Mouse (Mus musculus): ENCODE measurements around the gene St5. TPM values are rescaled to one million over a fixed set of nuclear protein-coding genes. Genes with fewer than 3 reads are reported as not detected.
A peak's percentile ranks its signal among the peaks of the same experiment; 100 is the strongest.

St5 gene
- polyA plus RNA-seq, 1 experiment from 2014 or later = 29.6 TPM

DNA sequence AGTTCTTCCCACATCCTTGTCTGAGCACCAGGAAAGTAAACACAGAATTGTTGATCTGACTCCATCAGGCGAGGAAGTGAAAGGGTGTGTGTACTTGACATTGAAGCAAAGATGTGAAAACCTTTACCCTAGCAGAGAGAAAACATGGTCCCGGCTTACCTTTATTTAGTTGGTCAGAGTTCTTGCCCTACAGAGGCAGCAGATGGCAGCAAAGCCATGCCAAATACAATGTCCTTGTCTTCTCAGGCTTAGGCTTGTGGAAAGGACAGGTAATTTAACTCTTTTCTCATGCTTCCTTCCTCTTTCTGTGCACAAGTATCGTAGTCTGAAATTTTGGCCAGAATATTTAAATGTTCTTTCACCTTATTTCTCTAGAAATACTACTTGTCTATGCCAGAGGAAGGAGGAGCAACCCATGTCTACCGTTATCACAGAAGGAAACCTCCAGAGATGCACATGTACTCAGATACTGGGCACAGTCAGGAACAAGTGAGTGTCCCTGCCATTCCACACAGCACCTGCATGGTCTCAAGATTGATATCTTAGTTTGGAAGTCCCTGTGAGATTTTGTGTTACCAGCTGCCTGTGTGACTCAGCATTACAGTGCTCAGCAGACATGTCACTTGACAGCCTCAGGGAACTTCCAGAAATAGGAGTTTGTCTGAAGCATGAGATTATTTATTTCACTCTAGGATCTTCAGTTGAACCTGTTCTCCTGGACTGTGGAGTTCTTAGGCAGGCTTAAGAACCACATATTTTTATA, 3.8 kb upstream of the St5 start:
- no peak for ATAC-seq (ENCODE audit: low read depth)
- no peak overlapping the region for H3K27ac ChIP-seq (ENCODE audit: low read length)
- H3K27me3 ChIP-seq (ENCODE audit: control insufficient read depth, insufficient read depth, low read depth, low read length) = no peaks in the 10 kb centered on the region
- peaks cover 12% of the 10 kb centered on the region for H3K4me1 ChIP-seq (ENCODE audit: control insufficient read depth, low read depth, low read length)
- H3K4me2 ChIP-seq (ENCODE audit: low read depth, low read length) = no peak overlapping the region
- no peaks in the 10 kb centered on the region for H3K9me3 ChIP-seq (replicated peaks; ENCODE audit: control insufficient read depth, low read length)
- 36% methylated on average over 4 of the region's 4 CpGs for WGBS (ENCODE audit: insufficient replicate concordance)
- no peak overlapping the region for H3K4me3 ChIP-seq (ENCODE audit: low read depth, low read length)
- no peak overlapping the region for H3K9ac ChIP-seq (ENCODE audit: low read depth, low read length)
- peaks cover 11% of the 10 kb centered on the region for H3K36me3 ChIP-seq (ENCODE audit: control insufficient read depth, insufficient read depth)

DNA sequence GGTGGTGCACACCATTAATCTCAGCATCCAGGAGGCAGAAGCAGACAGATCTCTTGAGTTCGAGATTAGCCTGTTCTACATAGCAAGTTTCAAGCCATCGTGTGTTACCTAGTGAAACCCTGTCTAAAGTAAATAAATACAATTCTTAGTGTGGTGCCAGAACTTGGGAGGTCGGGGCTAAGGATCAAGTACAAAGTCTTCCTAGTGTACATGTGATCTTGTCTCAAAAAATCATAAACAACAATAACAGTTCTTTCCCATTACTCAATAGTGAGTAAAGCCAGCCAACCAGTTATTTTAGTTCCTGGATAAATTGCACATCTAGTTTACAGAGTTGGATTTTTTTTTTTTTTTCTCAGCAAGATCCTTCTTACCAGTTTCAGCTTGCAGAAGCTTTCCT, 1.1 kb upstream of the St5 start:
- Histone ChIP-seq H3K27ac (ENCODE audit: low read length) (no peak overlapping the region), H3K4me1 (ENCODE audit: control insufficient read depth, low read depth, low read length) (peaks cover 12% of the 10 kb centered on the region)

DNA sequence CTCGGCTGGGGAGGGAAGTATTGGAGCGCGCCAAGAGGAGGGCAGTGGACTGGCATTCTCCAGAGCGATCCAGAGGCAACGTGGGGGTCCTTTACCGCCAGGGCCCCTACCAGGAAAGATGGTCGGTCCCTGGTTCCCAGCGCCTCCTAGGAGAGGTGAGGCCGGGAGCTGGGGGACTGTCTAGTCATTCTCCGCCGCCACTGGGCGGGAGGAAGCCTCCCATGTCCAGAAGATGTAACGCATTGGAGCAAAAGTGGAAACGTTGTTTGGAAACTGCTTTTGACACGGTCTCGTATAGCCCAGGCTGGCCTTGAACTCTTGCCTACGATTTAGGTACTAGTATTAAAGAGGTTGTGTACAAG, 592 bp upstream of the St5 start:
- Histone ChIP-seq H3K9ac (ENCODE audit: low read depth, low read length) (peak overlapping the region; percentile 86), H3K4me2 (ENCODE audit: low read depth, low read length) (peak overlapping the region; percentile 85), H3K4me1 (ENCODE audit: control insufficient read depth, low read depth, low read length) (peaks cover 12% of the 10 kb centered on the region), H3K4me3 (ENCODE audit: low read depth, low read length) (peak overlapping the region; percentile 86), H3K36me3 (ENCODE audit: control insufficient read depth, insufficient read depth) (no peaks in the 10 kb centered on the region; the same call in 1 of the 2 replicates), H3K27me3 (ENCODE audit: control insufficient read depth, insufficient read depth, low read depth, low read length) (no peaks in the 10 kb centered on the region), H3K9me3 (replicated peaks; ENCODE audit: control insufficient read depth, low read length) (no peaks in the 10 kb centered on the region), H3K27ac (ENCODE audit: low read length) (peak overlapping the region; percentile 67)
- 2% methylated on average over 17 of the region's 17 CpGs for WGBS (ENCODE audit: insufficient replicate concordance)
- ATAC-seq (ENCODE audit: low read depth) = peak; percentile 50

More for the DNA sequence above, 1.1 kb upstream of the St5 start:
- ATAC-seq (ENCODE audit: low read depth) = no peak
- Histone ChIP-seq H3K27me3 (ENCODE audit: control insufficient read depth, insufficient read depth, low read depth, low read length) (no peaks in the 10 kb centered on the region), H3K9me3 (replicated peaks; ENCODE audit: control insufficient read depth, low read length) (no peaks in the 10 kb centered on the region), H3K9ac (ENCODE audit: low read depth, low read length) (peak overlapping the region; percentile 86; the same call in 1 of the 2 replicates), H3K4me3 (ENCODE audit: low read depth, low read length) (peak overlapping the region; percentile 86), H3K4me2 (ENCODE audit: low read depth, low read length) (peak overlapping the region; percentile 85), H3K36me3 (ENCODE audit: control insufficient read depth, insufficient read depth) (peaks cover 3% of the 10 kb centered on the region; the same call in 1 of the 2 replicates)
- WGBS (ENCODE audit: insufficient replicate concordance) = 47% methylated on average over 3 of the region's 3 CpGs

DNA sequence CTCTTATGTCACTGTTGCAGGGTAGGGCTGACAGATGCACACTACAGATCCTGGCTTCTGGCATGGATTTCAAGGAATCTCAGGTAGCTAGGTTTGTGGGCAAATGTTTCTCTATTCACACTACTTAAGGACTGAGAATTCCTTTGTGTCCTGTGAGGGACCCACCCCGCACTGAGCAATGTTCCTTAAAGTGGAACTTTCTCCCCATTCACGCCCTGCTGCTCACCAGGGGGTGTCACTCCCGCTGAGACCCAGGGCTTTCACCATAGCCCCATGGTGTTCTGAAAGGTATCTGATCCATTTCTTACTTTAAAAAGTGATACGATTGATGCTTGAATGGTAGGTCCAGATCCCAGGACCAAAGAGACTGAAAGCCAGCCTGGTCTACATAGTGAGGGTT, 684 bp downstream of the St5 start:
- H3K4me2 ChIP-seq (ENCODE audit: low read depth, low read length) = no peak overlapping the region
- no peak overlapping the region for H3K9ac ChIP-seq (ENCODE audit: low read depth, low read length)
- no peak overlapping the region for H3K4me3 ChIP-seq (ENCODE audit: low read depth, low read length)

DNA sequence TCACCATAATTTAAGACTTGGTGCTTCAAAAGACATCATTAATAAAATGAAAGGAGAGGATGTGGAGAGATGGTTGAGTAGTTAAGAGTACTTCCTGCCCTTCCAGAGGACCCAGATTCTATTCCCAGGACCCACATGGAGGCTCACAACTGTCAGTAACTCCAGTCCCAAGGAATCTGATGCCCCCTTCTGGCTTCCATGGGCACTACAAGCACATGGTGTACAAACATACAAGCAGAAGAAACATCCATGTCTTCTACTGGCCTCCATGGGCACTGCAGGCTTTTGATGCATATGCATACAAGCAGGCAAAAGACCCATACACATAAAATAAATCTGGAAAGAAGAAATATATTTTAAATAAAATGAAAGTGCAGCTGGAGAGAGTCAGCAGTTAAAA, 3.2 kb downstream of the St5 start:
- Histone ChIP-seq H3K4me2 (ENCODE audit: low read depth, low read length) (no peak overlapping the region), H3K9ac (ENCODE audit: low read depth, low read length) (no peak overlapping the region), H3K9me3 (replicated peaks; ENCODE audit: control insufficient read depth, low read length) (no peaks in the 10 kb centered on the region), H3K27me3 (ENCODE audit: control insufficient read depth, insufficient read depth, low read depth, low read length) (no peaks in the 10 kb centered on the region), H3K4me3 (ENCODE audit: low read depth, low read length) (no peak overlapping the region), H3K4me1 (ENCODE audit: control insufficient read depth, low read depth, low read length) (peaks cover 12% of the 10 kb centered on the region), H3K36me3 (ENCODE audit: control insufficient read depth, insufficient read depth) (no peaks in the 10 kb centered on the region), H3K27ac (ENCODE audit: low read length) (no peak overlapping the region)
- no peak for ATAC-seq (ENCODE audit: low read depth)

More for the DNA sequence above, 684 bp downstream of the St5 start:
- H3K36me3 ChIP-seq (ENCODE audit: control insufficient read depth, insufficient read depth) = no peaks in the 10 kb centered on the region; the same call in 1 of the 2 replicates
- no peak for ATAC-seq (ENCODE audit: low read depth)
- H3K27me3 ChIP-seq (ENCODE audit: control insufficient read depth, insufficient read depth, low read depth, low read length) = no peaks in the 10 kb centered on the region
- H3K4me1 ChIP-seq (ENCODE audit: control insufficient read depth, low read depth, low read length) = peaks cover 12% of the 10 kb centered on the region
- H3K27ac ChIP-seq (ENCODE audit: low read length) = no peak overlapping the region
- 63% methylated on average over 4 of the region's 4 CpGs for WGBS (ENCODE audit: insufficient replicate concordance)
- no peaks in the 10 kb centered on the region for H3K9me3 ChIP-seq (replicated peaks; ENCODE audit: control insufficient read depth, low read length)

DNA sequence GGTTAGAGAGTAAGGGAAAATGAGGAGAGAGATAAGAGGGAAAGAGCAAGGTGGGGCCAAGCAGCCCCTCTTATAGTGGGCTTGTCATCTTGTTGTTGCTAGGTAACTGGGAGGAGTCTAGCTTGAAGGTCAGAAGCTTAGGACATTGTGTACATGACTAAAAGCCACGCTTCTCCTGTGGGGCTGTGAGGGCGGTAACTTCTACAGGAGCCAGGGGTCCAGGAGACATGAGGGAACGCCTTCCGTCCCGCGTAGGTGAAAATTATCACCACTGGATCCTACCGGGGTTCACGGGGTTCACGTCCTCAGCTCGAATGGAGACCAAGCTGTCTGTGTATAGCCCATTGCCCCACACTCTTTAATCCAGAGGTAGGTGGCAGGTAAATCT, 8.1 kb downstream of the St5 start:
- 89% methylated on average over 10 of the region's 10 CpGs for WGBS (ENCODE audit: insufficient replicate concordance)
- no peak for ATAC-seq (ENCODE audit: low read depth)
- Histone ChIP-seq H3K4me1 (ENCODE audit: control insufficient read depth, low read depth, low read length) (no peaks in the 10 kb centered on the region), H3K9me3 (replicated peaks; ENCODE audit: control insufficient read depth, low read length) (no peaks in the 10 kb centered on the region), H3K27ac (ENCODE audit: low read length) (no peak overlapping the region), H3K4me3 (ENCODE audit: low read depth, low read length) (no peak overlapping the region), H3K27me3 (ENCODE audit: control insufficient read depth, insufficient read depth, low read depth, low read length) (no peaks in the 10 kb centered on the region), H3K9ac (ENCODE audit: low read depth, low read length) (no peak overlapping the region), H3K4me2 (ENCODE audit: low read depth, low read length) (no peak overlapping the region), H3K36me3 (ENCODE audit: control insufficient read depth, insufficient read depth) (no peaks in the 10 kb centered on the region)

DNA sequence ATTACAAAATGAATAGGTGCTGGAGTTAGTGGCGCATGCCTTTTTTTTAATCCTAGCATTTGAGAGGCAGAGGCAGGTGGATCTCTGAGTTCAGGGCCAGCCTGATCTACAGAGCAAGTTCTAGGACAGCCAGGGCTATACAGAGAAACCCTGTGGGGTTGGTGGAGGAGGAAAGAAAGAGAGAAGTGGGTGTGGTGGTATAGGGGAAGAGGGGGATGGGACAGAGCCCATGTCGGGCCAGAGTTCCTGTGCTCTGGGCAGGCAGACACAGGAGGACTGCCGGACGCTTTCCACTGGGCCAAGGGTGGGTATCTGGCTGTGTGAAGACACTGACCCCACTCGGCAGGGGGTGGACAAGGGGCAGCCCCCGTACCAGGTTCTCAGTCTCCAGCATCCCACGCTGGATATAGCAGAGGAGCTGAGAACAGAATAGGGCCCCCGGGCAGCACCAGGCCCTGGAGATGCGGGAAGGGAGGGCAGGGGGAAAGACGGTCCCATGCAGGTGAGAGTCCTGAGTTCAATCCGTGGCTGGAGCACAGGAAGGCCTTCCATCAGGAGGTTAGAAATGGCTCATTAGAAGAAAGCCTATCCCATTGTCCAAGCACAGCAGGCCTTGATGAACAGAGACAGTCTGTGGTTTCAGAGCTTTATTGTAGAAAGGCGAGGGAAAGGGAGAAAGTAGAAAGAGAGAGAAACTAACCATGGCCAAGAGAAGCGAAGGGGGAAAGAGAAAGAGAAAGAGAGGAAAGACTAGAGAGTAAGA, 8.6 kb downstream of the St5 start:
- no peak overlapping the region for H3K9ac ChIP-seq (ENCODE audit: low read depth, low read length)
- H3K9me3 ChIP-seq (replicated peaks; ENCODE audit: control insufficient read depth, low read length) = no peaks in the 10 kb centered on the region
- no peaks in the 10 kb centered on the region for H3K27me3 ChIP-seq (ENCODE audit: control insufficient read depth, insufficient read depth, low read depth, low read length)
- no peak overlapping the region for H3K4me2 ChIP-seq (ENCODE audit: low read depth, low read length)
- no peak overlapping the region for H3K27ac ChIP-seq (ENCODE audit: low read length)
- no peak overlapping the region for H3K4me3 ChIP-seq (ENCODE audit: low read depth, low read length)
- H3K4me1 ChIP-seq (ENCODE audit: control insufficient read depth, low read depth, low read length) = no peaks in the 10 kb centered on the region
- H3K36me3 ChIP-seq (ENCODE audit: control insufficient read depth, insufficient read depth) = no peaks in the 10 kb centered on the region
- ATAC-seq (ENCODE audit: low read depth) = no peak
- WGBS (ENCODE audit: insufficient replicate concordance) = 65% methylated on average over 13 of the region's 13 CpGs

DNA sequence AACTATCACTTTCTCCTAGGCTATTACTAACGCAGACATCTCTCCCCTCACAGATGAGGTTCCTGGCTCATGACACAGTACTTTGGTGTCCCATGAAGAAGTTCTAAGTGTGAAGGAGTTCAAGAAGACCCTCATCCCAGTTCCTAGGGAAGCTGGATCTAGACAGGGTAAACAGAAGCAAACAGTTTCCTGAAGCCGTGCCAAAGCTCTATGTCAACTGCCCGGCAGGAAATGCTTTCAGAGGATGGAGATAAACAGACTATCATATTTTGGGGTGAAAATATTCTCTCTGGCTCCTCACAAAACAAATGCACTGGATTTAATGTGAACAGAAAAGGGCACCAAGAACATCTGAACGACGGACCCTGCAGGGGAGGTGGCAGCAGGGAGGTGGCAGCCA, 12.4 kb downstream of the St5 start:
- H3K27me3 ChIP-seq (ENCODE audit: control insufficient read depth, insufficient read depth, low read depth, low read length) = no peaks in the 10 kb centered on the region
- no peak overlapping the region for H3K4me2 ChIP-seq (ENCODE audit: low read depth, low read length)
- H3K27ac ChIP-seq (ENCODE audit: low read length) = no peak overlapping the region
- H3K9me3 ChIP-seq (replicated peaks; ENCODE audit: control insufficient read depth, low read length) = no peaks in the 10 kb centered on the region
- no peak for ATAC-seq (ENCODE audit: low read depth)
- H3K9ac ChIP-seq (ENCODE audit: low read depth, low read length) = no peak overlapping the region
- no peak overlapping the region for H3K4me3 ChIP-seq (ENCODE audit: low read depth, low read length)
- H3K4me1 ChIP-seq (ENCODE audit: control insufficient read depth, low read depth, low read length) = no peaks in the 10 kb centered on the region
- WGBS (ENCODE audit: insufficient replicate concordance) = 67% methylated on average over 5 of the region's 5 CpGs
- no peaks in the 10 kb centered on the region for H3K36me3 ChIP-seq (ENCODE audit: control insufficient read depth, insufficient read depth)

DNA sequence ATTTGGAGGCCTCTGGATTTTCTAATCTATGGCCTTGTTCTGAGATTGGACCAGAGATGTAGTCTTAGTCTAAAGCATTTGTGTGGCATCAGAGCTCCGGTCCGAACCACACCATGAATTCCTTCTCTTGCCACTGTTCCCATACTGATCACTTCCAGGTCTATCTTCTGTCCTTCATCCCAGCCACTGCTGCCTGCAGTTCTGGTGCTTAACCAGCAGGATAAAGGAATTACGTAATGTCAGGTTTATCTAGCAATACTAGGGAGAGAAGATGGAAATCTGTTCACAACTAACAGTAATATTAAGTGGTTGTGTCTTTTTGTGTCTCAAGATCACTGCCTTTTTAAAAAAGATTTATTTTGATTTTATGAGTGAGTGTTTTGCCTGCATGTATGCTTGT, 13.3 kb downstream of the St5 start:
- H3K27ac ChIP-seq (ENCODE audit: low read length) = no peak overlapping the region
- no peaks in the 10 kb centered on the region for H3K4me1 ChIP-seq (ENCODE audit: control insufficient read depth, low read depth, low read length)
- no peak overlapping the region for H3K9ac ChIP-seq (ENCODE audit: low read depth, low read length)
- no peak for ATAC-seq (ENCODE audit: low read depth)
- H3K4me2 ChIP-seq (ENCODE audit: low read depth, low read length) = no peak overlapping the region
- no peaks in the 10 kb centered on the region for H3K9me3 ChIP-seq (replicated peaks; ENCODE audit: control insufficient read depth, low read length)
- H3K27me3 ChIP-seq (ENCODE audit: control insufficient read depth, insufficient read depth, low read depth, low read length) = no peaks in the 10 kb centered on the region
- no peak overlapping the region for H3K4me3 ChIP-seq (ENCODE audit: low read depth, low read length)
- no peaks in the 10 kb centered on the region for H3K36me3 ChIP-seq (ENCODE audit: control insufficient read depth, insufficient read depth)
- WGBS (ENCODE audit: insufficient replicate concordance) = 76% methylated on average over 3 of the region's 3 CpGs

All from liver, embryonic 16.5 days (tissue).